Mouse (Mus musculus): ENCODE data around the gene Slc15a2.

The Slc15a2 gene

GRCm38 (mm10) chr16:36784594-36785313 is at the start of gene Slc15a2:
Gene Slc15a2, minus strand, starts transcription at chr16:36784962.
- WGBS: 34% methylated on average over 10 of the region's 10 CpGs

DNA sequence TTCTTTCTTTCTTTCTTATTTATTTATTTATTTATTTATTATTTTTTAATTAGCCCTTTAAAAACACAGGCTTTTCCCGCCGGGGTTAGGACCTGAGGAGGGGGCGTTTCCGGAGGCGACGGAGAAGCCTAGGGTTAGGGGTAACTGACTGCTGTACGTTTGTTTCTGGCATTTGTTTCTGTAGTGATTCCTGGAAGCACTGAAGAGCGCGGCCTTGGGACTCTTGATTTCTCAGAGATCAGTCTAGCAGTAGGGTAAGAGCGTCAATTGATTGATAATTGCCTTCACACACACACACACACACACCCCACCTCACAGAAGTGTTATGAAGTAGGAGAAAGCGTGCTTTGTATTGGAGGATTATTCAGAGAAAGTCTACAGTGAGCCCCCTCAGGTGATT is 44.1 kb upstream of the Slc15a2 start:
- 6% methylated on average over 11 of the region's 11 CpGs for WGBS

GRCm38 (mm10) chr16:36828054-36828786 is 43.5 kb upstream of the Slc15a2 start, which contains the start of gene Iqcb1:
Gene Iqcb1, plus strand, starts transcription at chr16:36828385.
- WGBS: under 1% methylated on average over 63 of the region's 64 CpGs

- 8% methylated on average over 11 of the region's 11 CpGs for WGBS
Measured at GRCm38 (mm10) chr16:36827611-36828053, 42.9 kb upstream of the Slc15a2 start.

DNA sequence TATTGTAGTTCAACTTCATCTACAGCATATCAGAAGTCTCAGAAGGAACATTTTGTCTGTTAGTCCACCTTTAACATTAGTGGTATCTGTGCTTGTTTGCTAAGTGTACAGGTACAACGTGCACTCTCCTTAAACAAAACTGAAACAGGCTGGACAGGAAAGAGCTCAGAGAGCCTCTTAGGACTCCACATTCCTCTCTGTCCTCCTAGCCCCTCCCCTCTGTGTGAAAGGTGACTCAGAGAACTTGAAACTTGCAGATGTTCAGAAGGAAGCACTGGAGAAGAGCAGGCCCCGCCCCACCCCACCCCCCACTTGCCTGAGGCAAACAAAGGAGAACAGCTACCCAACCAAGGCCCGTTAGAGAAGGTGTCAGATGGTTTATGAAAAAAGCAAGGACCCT is 36.7 kb upstream of the Slc15a2 start:
- WGBS: 34% methylated on average over 3 of the region's 3 CpGs

DNA sequence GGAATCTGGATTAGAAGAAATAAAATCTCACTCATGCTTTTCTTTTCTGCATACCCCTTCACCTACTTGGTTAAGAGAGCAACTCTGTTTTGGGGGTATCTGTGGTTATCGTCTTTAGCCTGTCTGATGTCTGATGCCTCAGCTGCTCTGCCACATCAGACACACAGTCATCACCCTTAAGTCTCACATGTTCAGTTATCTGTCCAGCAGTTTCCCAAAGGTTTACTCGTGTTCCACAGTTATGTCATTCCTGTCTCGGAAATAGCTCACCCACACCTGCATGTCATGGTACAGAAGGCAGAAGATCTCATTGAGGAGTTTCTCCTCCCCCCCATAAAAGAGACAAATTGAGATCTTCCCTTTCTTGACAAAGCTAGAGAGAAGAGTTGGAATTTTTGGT is 36.0 kb upstream of the Slc15a2 start:
- 86% methylated on average over 3 of the region's 3 CpGs for WGBS

DNA sequence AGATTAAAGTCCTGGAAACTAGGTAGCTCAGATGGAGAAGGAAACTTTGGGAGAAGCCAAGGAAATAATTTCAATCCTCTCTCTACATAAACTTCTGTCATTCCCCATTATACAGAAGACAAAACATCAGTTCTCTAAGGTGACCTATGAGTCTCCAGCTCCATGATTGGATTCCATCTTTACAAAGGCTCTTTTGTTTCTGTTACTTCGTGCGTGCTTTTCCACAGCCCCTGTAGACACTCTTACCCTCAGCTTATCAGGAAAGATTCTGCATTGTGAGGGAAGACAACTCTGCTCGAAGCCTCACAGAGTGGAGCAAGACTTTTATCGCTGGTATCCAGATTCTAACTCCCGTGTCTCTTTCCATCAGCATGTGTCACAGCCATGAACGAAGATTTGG is 35.3 kb upstream of the Slc15a2 start:
- 79% methylated on average over 6 of the region's 6 CpGs for WGBS

- 9% methylated on average over 7 of the region's 7 CpGs for WGBS
Measured at GRCm38 (mm10) chr16:36817321-36817926, 32.7 kb upstream of the Slc15a2 start.

GRCm38 (mm10) chr16:36813680-36814079 is 28.9 kb upstream of the Slc15a2 start:
- WGBS: 84% methylated on average over 3 of the region's 3 CpGs

- 94% methylated on average over 3 of the region's 3 CpGs for WGBS
Measured at GRCm38 (mm10) chr16:36808616-36809015, 23.9 kb upstream of the Slc15a2 start.

DNA sequence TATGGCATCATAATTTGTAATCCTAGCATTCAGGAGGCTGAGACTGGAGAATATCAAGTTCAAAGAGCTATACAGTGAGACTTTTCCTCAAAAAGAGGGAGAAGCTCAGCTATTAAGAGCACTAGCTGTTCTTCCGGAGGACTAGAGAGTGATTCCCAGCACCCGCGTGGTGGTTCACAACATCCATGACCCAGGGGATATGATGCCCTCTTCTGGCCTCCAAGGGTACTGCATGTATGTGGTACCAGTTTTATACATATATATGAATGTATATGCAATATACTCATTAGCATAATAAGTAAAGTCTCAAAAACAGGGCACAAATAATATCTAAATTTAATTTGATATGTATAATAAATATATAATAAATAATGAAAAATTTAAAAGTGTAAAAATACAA is 17.6 kb upstream of the Slc15a2 start:
- WGBS: 92% methylated on average over 3 of the region's 3 CpGs

DNA sequence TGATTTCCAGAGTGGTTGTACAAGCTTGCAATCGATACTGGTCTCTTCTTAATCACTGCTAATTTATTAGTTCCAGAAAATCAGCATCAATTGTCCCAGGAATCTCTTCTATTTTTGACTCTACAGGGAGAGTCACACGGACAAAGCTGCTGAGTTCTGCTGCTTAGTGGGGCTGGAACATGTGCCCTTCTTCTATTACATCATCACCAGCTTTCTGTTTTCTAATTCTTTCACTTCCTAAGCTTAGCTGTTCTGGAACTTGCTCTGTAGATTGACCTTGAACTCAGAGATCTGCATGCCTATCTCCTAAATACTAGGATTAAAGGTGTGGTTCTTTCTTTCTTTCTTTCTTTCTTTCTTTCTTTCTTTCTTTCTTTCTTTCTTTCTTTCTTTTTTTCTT is 13.6 kb upstream of the Slc15a2 start:
- 81% methylated on average over 2 of the region's 2 CpGs for WGBS

- 84% methylated on average over 2 of the region's 2 CpGs for WGBS
Measured at GRCm38 (mm10) chr16:36794976-36795375, 10.2 kb upstream of the Slc15a2 start.

DNA sequence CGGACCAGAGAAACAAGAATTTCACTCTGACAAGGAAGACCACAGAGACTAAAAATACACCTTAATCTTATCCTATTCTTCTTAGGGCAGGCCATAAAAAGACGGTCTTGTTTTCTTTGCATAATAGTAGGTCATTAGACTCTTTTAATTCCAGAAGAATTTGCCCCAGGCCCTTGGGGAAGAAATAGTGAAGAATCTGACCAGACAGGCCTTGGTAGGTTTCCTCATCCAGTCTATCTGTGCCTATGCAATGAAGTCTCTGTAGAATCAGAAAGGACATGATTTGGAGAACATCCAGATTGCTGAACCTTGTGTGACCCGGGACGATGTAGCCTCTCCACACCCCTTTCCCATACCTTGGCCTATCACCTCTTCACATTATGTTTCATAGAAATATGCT is 5.4 kb upstream of the Slc15a2 start:
- 94% methylated on average over 4 of the region's 4 CpGs for WGBS

DNA sequence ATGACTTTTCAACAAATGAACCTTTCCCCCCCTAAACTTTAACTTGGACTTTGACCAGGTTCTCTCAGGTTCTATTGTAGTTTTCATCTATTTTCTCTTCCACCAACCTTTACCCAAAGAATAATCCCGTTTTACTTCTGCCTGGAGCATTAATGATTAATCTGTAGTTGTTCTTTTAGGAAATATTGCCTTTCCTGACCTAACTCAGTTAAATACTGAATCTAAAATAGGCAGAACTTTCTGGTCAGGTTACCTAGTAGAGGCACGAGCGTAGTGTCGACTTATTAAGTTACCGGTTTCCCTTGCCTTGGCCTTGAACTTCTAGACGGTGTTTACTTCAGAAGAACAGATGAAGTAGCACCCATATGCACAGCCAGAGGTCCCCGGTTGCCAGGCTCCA is 1.7 kb upstream of the Slc15a2 start:
- 90% methylated on average over 7 of the region's 7 CpGs for WGBS

- 33% methylated on average over 2 of the region's 2 CpGs for WGBS
Measured at GRCm38 (mm10) chr16:36784146-36784545, 616 bp downstream of the Slc15a2 start.

GRCm38 (mm10) chr16:36775658-36776057 is 9.1 kb downstream of the Slc15a2 start:
- WGBS: 42% methylated on average over 6 of the region's 6 CpGs

DNA sequence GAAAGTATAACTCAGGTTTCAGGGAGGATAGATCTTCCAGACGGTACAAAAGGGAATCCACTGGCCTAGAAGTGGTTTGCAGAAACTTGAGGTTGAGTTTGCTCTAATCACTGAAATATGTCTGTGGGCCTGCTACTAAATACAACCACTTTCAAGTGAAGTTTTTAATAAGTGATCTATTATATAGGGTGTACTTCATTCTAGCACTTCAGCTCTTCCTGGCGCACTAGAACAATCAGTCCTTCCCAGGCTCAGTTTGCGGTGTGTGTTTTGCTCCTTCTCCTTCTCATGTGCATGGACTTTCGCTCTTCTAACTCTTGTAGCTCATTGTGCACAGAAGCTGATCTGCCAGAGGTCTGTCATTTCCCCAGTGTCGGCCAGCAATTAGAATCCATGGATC is 11.8 kb downstream of the Slc15a2 start:
- 94% methylated on average over 5 of the region's 5 CpGs for whole genome bisulfite sequencing

- 90% methylated on average over 3 of the region's 3 CpGs for whole genome bisulfite sequencing
Measured at GRCm38 (mm10) chr16:36771703-36772102, 13.1 kb downstream of the Slc15a2 start.

DNA sequence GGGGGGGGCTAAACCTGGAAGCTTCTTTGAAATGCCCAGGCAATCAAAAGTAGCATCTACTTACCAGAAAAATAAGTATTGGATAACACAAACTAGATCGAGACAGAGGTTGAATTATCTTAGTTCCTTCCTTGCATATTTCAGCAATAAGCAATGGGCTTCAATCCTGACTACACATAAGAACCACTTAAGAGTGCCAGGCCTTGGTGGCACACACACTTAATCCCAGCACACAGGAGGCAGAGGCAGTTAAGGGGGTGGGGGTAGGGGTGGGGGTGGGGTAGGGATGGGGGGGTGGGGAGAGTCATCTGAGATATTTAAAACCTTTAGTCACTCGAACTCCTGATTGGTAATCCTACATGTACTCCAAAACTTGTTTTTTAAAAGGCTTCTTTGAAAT is 13.5 kb downstream of the Slc15a2 start:
- 48% methylated on average over 2 of the region's 2 CpGs for WGBS

- 59% methylated on average over 4 of the region's 4 CpGs for WGBS
Measured at GRCm38 (mm10) chr16:36770830-36771229, 13.9 kb downstream of the Slc15a2 start.

GRCm38 (mm10) chr16:36770191-36770771 is 14.5 kb downstream of the Slc15a2 start:
- WGBS: 83% methylated on average over 9 of the region's 13 CpGs

Data from cerebral cortex, adult 2 months (tissue).